Mouse (Mus musculus) midbrain, embryonic 10.5 days (tissue): ENCODE results near the gene Fsd1. TPM values are rescaled to one million over a fixed set of nuclear protein-coding genes. Genes with fewer than 3 reads are reported as not detected.

Experiments used
- DNase-seq: peaks from one replicate; pipeline ENCODE4 v3.0.0-alpha.2; 2017; ENCODE audit warnings: low spot score
- H3K27ac ChIP-seq: fragments of 300-500 bp; sonication (generic); replicated peaks from 2 replicates; pipeline ENCODE4 v1.5.1; 2016; ENCODE audit warnings: mild to moderate bottlenecking
- H3K27me3 ChIP-seq: fragments of 300-500 bp; sonication (generic); 2 replicates; pipeline ENCODE4 v1.6.1; 2016; ENCODE audit warnings: low read depth, mild to moderate bottlenecking; ENCODE audit not compliant: poor library complexity, severe bottlenecking
- H3K36me3 ChIP-seq: fragments of 300-500 bp; sonication (generic); 2 replicates; pipeline ENCODE4 v1.6.1; 2016; ENCODE audit warnings: mild to moderate bottlenecking, moderate library complexity
- H3K4me1 ChIP-seq: fragments of 300-500 bp; sonication (generic); 2 replicates; pipeline ENCODE4 v1.6.1; 2016
- H3K4me3 ChIP-seq: fragments of 300-500 bp; sonication (generic); 2 replicates; pipeline ENCODE4 v1.5.1; 2016; ENCODE audit warnings: mild to moderate bottlenecking, moderate library complexity
- H3K9me3 ChIP-seq: fragments of 300-500 bp; sonication (generic); replicated peaks from 2 replicates; pipeline ENCODE4 v1.6.1; 2016; ENCODE audit warnings: mild to moderate bottlenecking
- WGBS: fragments of 180-500 bp; shearing (Covaris S2); methylation state at CpG from one replicate; pipeline ENCODE4 v1.1.7; 2016; 5-methylcytosine and 5-hydroxymethylcytosine counted together
- polyA plus RNA-seq: library from polyadenylated mRNA; unstranded; fragments of >200 nt; fragmentation: Nextera tagmentation; extraction: Ambion mirVana; gene quantifications from 2 replicates; pipeline ENCODE4 v1.2.1, GENCODE M21; 2016

The Fsd1 gene
- polyA plus RNA-seq, 1 experiment from 2014 or later = 78.4 TPM

DNA sequence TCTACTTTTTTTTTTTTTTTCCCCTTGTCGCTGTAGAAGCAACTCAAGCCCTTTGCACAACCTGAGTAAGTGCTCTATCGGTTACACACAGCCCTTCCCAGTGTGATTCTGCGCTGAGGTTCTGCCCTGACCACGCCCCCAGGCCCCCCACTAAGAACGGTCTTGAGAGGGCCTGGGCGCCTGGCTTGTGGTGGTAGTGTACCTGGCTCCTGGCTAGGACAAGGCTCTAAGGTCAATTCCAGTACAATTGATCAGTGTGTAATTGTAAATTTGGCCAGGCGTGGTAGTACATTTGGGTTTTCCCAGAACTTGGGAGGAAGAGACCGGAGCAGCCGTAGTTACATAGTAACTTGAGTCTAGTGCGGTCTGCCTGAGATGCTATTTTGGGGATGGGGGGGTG is 20.6 kb downstream of the Fsd1 start:
- no peaks in the 10 kb centered on the region for H3K9me3 ChIP-seq
- no peak for DNase-seq
- H3K4me3 ChIP-seq = no peak overlapping the region
- 50% methylated on average over 10 of the region's 10 CpGs for WGBS
- H3K36me3 ChIP-seq = peaks cover 16% of the 10 kb centered on the region
- H3K27ac ChIP-seq = peak overlapping the region; percentile 96
- H3K27me3 ChIP-seq = peaks cover 11% of the 10 kb centered on the region
- peaks cover 39% of the 10 kb centered on the region for H3K4me1 ChIP-seq

DNA sequence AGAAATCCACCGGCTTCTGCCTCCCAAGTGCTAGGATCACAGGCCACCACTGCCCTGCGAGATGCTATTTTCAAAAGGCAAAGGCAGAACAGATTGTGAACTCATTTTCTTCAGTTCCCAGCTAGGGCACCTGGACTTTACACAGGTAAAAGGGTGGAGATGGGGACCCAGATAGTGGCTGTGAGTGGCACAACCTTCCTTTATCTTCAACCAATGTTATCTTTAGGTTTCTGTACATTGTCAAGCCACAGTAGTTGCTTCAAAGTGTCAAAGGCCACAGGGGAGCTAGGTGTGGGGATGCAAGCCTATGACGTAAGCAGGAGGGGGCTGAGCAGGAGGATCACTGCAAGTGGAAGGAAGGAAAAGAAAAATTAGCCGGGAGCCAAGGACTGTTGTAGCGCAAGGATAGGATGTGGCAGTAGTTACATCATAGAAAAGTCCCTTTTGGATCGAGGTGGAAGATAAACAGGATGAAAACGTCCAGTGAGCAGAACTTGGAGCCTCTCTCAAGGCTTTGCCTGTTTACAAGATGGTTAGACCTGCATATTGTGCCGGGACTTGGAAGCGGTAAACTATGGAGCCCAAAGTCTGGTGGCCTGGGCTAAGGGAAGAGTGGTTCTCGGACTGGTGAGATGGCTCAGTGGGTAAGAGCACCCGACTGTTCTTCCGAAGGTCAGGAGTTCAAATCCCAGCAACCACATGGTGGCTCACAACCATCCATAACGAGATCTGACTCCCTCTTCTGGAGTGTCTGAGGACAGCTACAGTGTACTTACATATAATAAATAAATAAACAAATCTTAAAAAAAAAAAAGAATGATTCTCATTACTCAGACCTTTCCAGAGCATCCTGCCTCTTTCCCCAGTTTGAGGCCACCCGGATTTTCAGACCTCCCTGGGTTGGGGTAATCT is 21.4 kb downstream of the Fsd1 start:
- Histone ChIP-seq H3K36me3 (peaks cover 24% of the 10 kb centered on the region), H3K4me1 (peaks cover 42% of the 10 kb centered on the region), H3K4me3 (peak overlapping the region; percentile 86), H3K27me3 (peaks cover 11% of the 10 kb centered on the region), H3K9me3 (no peaks in the 10 kb centered on the region), H3K27ac (peak overlapping the region; percentile 96)
- WGBS = 29% methylated on average over 14 of the region's 14 CpGs
- DNase-seq = peak; percentile 36

DNA sequence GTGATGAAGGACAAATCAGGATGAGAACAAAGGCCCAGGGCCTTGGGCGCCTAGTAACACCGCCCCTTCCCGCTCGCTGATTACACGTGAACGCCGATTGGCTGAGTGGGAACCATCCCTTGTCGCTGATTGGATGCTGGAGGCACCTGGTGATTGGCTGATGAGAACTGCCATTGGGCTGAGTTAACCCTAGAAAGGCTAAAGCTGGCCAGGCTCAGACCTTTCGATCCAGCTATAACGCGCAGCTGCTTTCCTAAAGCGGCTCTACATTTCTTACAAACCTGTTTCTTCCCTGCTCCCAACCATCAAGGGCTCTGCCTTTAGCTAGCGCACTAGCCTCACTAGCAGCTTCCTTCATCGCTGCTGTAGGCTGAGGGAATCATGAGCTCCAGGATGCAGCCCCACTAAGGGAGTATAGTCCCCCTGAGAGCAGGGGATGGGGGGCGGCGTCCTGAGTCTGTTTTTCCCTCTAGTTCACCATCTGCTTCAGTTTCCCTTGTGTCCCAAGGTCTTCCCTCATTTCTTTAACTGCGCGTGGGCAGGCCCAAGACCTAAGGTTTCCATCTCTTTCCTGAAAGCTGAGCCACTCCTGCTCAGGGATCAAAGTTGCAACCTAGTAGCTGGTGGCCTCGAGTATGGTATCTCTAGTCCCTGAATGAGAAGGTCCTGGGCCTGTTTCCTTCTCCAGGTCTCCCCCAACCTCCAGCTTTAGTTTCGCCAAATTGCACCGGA is 22.2 kb downstream of the Fsd1 start:
- WGBS = under 1% methylated on average over 21 of the region's 21 CpGs
- DNase-seq = peak; percentile 96
- Histone ChIP-seq H3K27ac (peak overlapping the region; percentile 96), H3K9me3 (no peaks in the 10 kb centered on the region), H3K4me1 (peaks cover 42% of the 10 kb centered on the region), H3K36me3 (peaks cover 32% of the 10 kb centered on the region), H3K4me3 (peak overlapping the region; percentile 86), H3K27me3 (peaks cover 11% of the 10 kb centered on the region)

DNA sequence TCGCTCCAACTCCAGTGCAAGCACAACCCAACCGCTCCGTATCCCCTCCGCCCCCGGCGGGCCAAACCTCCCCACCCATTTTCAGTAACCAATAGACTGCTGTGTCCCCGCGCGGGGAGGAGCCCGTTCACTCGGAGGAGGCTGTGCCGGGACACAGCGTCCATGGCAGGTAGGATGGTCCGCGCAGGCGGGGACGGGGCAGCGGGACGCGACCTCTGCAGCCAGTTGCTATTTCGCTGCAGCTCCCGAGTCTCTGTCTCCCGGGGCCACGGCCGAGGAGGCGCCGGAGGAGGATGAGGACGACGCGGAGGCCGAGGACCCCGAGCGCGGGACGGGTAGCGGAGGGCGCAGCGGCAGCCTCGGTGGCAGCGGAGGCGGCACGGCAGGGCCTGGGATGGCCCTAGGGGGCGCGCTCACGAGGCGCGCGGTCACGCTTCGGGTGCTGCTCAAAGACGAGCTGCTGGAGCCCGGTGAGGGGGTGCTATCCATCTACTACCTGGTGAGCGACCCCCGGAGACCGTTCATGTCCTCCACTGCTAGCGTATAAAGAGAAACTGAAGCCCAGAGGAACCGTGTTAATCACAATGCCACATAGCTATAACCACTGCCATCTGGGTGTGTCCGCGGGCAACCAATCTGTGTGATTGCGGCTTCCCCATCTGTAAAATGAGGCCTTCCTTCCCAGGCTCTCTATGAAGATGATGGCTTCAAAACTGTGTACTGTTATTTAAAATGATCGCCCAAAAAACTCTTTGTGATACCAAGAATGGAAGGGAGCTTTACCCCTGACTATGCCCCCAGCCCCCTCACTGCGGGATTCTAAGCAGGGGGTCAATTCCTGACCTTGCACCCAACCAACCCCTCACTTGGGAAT is 23.0 kb downstream of the Fsd1 start:
- peaks cover 42% of the 10 kb centered on the region for H3K4me1 ChIP-seq
- H3K36me3 ChIP-seq = peaks cover 40% of the 10 kb centered on the region
- 1% methylated on average over 62 of the region's 62 CpGs for whole genome bisulfite sequencing

DNA sequence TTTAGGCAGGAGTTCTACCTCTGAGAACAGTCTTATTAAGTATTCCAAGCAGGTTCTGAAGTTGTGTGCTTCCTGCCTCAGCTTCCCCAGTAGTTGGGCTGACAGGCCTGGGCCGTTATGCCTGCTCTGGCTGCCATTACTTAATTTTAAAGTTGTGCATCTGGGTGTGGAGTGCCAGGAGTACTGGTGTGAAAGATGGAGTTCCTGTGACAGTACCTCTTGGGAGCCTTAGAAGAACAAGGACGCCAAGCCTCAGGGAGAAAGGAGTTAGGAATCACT is 23.6 kb downstream of the Fsd1 start:
- Histone ChIP-seq H3K4me1 (peaks cover 42% of the 10 kb centered on the region), H3K9me3 (no peaks in the 10 kb centered on the region), H3K27me3 (peaks cover 6% of the 10 kb centered on the region), H3K27ac (peak overlapping the region; percentile 96), H3K4me3 (peak overlapping the region; percentile 86), H3K36me3 (peaks cover 45% of the 10 kb centered on the region)
- WGBS = 50% methylated on average over 2 of the region's 2 CpGs
- DNase-seq = no peak

More for the DNA sequence above, 23.0 kb downstream of the Fsd1 start:
- H3K27me3 ChIP-seq = peaks cover 11% of the 10 kb centered on the region
- no peaks in the 10 kb centered on the region for H3K9me3 ChIP-seq
- H3K4me3 ChIP-seq = peak overlapping the region; percentile 86
- DNase-seq = peak; percentile 92
- H3K27ac ChIP-seq = peak overlapping the region; percentile 96

DNA sequence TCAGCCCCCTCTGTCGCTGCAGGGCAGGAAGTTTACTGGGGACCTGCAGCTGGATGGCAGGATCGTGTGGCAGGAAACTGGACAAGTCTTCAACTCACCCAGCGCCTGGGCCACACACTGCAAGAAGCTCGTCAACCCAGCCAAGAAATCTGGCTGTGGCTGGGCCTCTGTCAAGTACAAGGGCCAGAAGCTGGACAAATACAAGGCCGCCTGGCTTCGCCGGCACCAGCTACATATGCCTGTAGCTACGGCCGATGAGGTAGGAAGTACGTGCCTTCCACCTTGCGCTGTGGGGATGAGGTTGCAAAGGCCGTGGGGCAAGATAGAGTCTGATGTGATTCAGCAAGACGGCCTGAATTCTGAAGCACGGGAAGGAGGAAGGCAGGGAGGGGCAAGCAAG is 23.9 kb downstream of the Fsd1 start:
- no peak for DNase-seq
- Histone ChIP-seq H3K36me3 (peaks cover 49% of the 10 kb centered on the region), H3K27me3 (peaks cover 2% of the 10 kb centered on the region; the same call in 1 of the 2 replicates), H3K9me3 (no peaks in the 10 kb centered on the region), H3K27ac (peak overlapping the region; percentile 96), H3K4me3 (peak overlapping the region; percentile 86), H3K4me1 (peaks cover 42% of the 10 kb centered on the region)
- WGBS = 80% methylated on average over 14 of the region's 14 CpGs

DNA sequence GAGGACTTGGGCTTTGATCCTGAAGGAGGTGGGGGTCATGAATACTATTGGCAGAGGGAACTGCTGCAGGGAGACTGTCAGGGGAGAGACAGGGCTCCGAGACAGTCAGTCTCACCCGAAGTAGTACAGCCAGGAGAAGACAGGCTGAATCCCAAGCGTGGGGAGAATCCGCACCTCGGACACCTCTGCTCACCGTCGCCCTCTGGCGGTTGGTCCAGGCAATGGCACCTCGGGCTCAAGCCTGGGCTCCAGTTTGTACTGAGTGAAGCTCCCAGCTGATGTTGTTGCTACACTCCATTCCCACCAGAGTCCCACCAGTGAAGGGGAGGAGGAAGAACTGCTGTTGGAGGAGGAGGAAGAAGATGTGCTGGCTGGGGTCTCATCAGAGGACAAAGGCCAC is 24.4 kb downstream of the Fsd1 start:
- Histone ChIP-seq H3K27me3 (no peaks in the 10 kb centered on the region), H3K4me3 (peak overlapping the region; percentile 86), H3K27ac (peak overlapping the region; percentile 96; the same call in 1 of the 2 replicates), H3K9me3 (no peaks in the 10 kb centered on the region), H3K4me1 (peaks cover 42% of the 10 kb centered on the region), H3K36me3 (peaks cover 53% of the 10 kb centered on the region)
- DNase-seq = peak; percentile 83
- WGBS = 9% methylated on average over 9 of the region's 9 CpGs

DNA sequence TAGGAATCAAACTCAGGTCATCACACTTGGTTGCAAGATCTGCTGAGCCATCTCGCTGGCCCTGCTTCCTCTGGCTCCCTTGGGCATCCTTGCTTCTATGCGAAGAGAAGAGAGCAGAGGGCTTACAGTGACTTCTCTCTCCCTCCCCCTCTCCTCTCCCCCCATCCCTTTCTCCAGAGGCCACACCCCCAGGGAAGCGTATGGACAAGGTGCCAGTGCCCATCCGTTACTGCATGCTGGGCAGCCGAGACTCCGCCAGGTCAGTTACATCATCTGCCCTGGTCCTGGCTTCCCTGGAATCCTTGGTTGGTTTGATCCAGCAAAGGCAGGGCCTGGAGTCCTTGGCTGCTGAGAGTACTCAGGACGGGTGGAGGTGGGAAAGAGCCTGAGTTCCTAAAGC is 25.1 kb downstream of the Fsd1 start:
- H3K27ac ChIP-seq = no peak overlapping the region
- H3K36me3 ChIP-seq = peaks cover 61% of the 10 kb centered on the region
- DNase-seq = no peak
- 91% methylated on average over 7 of the region's 7 CpGs for WGBS
- H3K4me3 ChIP-seq = no peak overlapping the region
- H3K27me3 ChIP-seq = no peaks in the 10 kb centered on the region
- no peaks in the 10 kb centered on the region for H3K9me3 ChIP-seq
- peaks cover 42% of the 10 kb centered on the region for H3K4me1 ChIP-seq

DNA sequence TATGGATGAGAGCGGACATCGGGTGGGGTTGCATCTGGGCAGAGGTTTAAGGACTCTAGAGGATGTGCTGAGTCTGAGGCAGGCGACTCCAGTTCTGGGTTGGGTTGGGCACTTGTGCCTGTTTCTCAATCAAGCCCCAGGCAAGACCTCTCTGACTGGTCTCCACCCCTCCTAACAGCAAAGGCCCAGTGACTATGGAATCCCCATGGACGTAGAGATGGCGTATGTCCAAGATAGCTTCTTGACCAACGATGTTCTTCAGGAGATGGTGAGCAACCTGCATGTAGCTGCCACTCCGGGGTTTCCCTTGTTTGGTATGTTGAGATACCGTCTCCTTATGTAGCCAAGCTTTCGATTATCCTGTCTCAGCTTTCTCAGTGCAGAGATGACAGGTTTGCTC is 29.0 kb downstream of the Fsd1 start:
- H3K27ac ChIP-seq = no peak overlapping the region
- H3K4me3 ChIP-seq = no peak overlapping the region
- H3K36me3 ChIP-seq = peaks cover 99% of the 10 kb centered on the region
- DNase-seq = no peak
- 95% methylated on average over 9 of the region's 9 CpGs for WGBS
- H3K4me1 ChIP-seq = peaks cover 16% of the 10 kb centered on the region
- H3K9me3 ChIP-seq = no peaks in the 10 kb centered on the region
- H3K27me3 ChIP-seq = no peaks in the 10 kb centered on the region

DNA sequence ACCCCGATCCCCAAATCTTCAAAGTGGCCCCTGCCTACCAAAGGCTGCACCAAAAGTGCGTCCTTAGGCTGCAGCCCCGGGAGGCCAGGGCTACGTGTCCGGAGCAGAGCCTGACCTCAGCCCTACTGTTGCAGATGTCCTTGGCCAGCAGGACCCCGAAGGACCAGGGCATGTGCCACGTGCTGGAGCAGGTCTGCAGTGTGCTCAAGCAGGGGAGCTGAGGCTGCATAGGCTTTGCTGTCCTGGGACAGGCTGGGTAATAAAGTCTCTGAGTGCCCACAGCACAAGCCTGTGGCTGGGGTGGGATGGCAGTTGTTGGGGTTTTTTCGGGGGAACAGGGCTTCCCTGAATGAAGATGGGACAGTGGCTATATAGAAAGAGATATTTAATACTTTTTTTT is 30.1 kb downstream of the Fsd1 start:
- no peak overlapping the region for H3K27ac ChIP-seq
- DNase-seq = no peak
- no peaks in the 10 kb centered on the region for H3K9me3 ChIP-seq
- no peak overlapping the region for H3K4me3 ChIP-seq
- H3K4me1 ChIP-seq = 0 out of 2 replicates have a peak, but pooled peaks cover 5% of the 10 kb centered on the region
- WGBS = 88% methylated on average over 8 of the region's 8 CpGs
- H3K36me3 ChIP-seq = peaks cover 94% of the 10 kb centered on the region
- no peaks in the 10 kb centered on the region for H3K27me3 ChIP-seq

DNA sequence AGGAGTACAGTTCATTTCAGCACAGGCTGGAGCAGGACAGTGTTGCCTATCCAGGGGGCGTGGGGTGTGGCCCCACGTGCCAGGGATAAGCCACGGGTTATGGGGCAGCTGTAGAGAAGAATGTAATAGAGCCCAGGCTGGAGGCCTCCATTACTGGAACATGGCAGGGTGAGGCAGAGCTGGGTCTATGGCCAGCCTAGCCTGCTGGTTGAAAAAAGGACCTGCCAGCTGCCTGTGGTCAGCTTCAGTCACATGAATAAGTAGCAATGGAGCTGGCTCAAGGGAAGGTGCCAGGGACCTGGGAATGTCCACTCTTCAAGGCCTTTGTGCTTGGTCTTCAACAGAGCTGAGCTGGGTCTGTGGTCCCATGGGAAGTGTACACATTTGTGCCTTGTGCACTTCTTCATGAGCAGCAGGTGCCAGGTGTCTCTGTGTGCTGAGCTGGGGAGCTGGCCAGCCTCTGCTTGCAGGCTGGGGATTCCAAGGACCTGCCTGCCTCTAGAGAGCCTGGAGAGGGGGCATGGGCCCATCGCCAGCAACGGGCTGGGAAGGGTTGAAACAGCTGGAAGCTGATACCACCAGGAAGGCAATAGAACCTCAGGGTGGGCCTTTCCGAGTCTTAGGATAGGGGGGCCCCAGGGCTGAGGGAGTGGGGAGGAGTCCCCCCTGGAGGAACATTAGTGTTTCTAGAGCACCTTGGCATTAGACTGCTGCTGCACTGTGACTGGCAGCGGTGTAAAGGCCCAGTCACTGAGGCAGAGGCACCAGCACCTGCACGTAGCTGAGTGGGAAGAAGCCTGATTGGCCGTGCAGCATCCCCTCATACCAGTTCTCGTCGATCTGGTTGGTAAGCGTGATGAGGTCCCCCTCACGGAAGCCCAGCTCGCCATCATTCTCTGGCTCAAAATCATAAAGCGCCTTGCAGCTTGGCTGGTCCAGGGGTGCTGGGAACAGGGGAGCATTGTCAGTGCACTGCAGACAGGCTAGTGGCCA is 30.8 kb downstream of the Fsd1 start:
- H3K36me3 ChIP-seq = peaks cover 87% of the 10 kb centered on the region

More for the DNA sequence above, 30.8 kb downstream of the Fsd1 start:
- 0 out of 2 replicates have a peak, but pooled peaks cover 3% of the 10 kb centered on the region for H3K4me1 ChIP-seq
- H3K4me3 ChIP-seq = no peak overlapping the region
- no peaks in the 10 kb centered on the region for H3K9me3 ChIP-seq
- 84% methylated on average over 15 of the region's 15 CpGs for WGBS
- DNase-seq = no peak
- H3K27me3 ChIP-seq = no peaks in the 10 kb centered on the region
- no peak overlapping the region for H3K27ac ChIP-seq
